Mouse (Mus musculus): ENCODE measurements around the gene Rhbdd3.

DNA sequence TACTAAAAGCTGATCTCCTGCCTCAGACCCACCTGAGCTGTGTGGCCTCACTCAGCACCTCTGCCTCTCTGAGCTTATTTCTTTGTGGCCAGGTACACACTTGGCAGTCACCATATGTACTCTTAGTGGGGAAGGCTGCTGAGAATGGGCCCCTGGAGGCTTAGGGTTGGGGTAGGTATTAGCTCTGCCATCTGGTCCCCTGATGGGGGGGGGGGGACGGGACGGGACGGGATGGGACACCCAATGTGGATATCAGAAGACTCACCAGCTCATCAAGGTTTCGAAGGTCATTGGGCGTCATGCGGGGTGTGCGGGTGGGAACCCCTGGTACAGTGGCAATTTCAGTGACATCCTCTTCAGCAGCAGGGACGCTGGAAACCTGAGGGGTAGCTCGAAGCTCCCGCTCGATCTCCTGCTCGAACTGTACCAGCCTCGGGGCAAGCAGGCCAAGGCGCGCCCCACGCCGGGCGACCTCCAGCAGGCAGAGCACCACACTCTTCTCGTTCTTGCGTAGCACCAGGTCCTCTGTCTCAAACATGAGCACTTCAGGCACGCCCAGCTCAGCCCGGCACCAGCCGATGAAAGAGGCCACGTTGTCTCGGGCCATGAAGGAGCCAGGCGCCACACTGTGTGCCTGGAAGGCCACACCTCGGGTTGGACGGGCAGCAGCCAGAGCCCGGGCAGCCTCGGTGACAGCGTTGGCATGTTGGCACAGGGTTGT, 35.0 kb upstream of the Rhbdd3 start:
- no peak for TF ChIP-seq CTCF (IDR thresholded peaks at IDR 0.05; ENCODE audit: borderline replicate concordance, insufficient read depth, low read length)
- TF ChIP-seq POLR2A (IDR thresholded peaks at IDR 0.05; ENCODE audit: low read depth, low read length) = no peak

Data from embryonic fibroblast, embryonic 13.5 days (primary cell).